ENCODE assay signal across 13 mouse cellular contexts in the genomic region with DNA sequence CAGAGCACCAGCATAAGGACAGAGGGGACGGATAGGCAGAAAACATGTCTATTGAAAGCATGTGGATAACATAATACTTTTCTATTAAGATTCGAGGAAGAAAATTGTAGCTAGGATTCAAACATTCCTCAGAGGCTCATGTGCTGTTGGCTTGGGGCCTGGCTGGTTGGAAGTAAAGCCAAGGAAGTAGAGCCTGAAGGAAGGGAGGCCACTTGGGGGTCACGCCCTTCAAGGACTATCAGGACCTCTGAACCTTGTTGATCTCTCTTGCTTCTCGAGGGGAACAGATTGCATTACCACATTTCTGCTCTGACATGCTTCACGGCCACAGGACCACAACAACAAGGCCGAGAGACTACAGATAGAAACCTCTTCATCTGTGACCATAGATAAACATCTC. TPM values are rescaled to one million over a fixed set of nuclear protein-coding genes. Genes with fewer than 3 reads are reported as not detected.
"Had no signal": no experiment of that assay in that cellular context is flagged by ENCODE, and none has a peak within 500 bp of the region (broad histone marks: within the 10 kb centered on the region; RNA-seq: fewer than 3 reads in every experiment).

No protein-coding gene starts in this region.

- H3K4me1 ChIP-seq: lung, embryonic 15.5 days; midbrain, embryonic 12.5 days; neural tube, embryonic 13.5 days had no signal

- H3K36me3 ChIP-seq: limb, embryonic 13.5 days; liver, embryonic 15.5 days; lung, embryonic 15.5 days; midbrain, embryonic 12.5 days; neural tube, embryonic 13.5 days; stomach, embryonic 15.5 days had no signal

- H3K4me2 ChIP-seq: limb, embryonic 13.5 days; liver, embryonic 15.5 days; lung, embryonic 15.5 days; midbrain, embryonic 12.5 days; neural tube, embryonic 13.5 days; stomach, embryonic 15.5 days had no signal

- H3K9me3 ChIP-seq: limb, embryonic 13.5 days; liver, embryonic 15.5 days; lung, embryonic 15.5 days; midbrain, embryonic 12.5 days; neural tube, embryonic 13.5 days; stomach, embryonic 15.5 days had no signal

- ATAC-seq: midbrain, embryonic 16.5 days had no signal

- H3K9ac ChIP-seq: limb, embryonic 13.5 days; liver, embryonic 15.5 days; lung, embryonic 15.5 days; midbrain, embryonic 12.5 days; neural tube, embryonic 13.5 days; stomach, embryonic 15.5 days had no signal

- H3K27ac ChIP-seq: limb, embryonic 13.5 days; liver, embryonic 15.5 days; lung, embryonic 15.5 days; midbrain, embryonic 12.5 days; neural tube, embryonic 13.5 days; stomach, embryonic 15.5 days had no signal

- DNase-seq: left cerebral cortex, postnatal 4 days; lung, postnatal 14 days; retina, postnatal 1 day; right cerebral cortex, postnatal 4 days; spleen, adult 18-20 months; thymus, postnatal 4 days had no signal

- H3K4me3 ChIP-seq: limb, embryonic 13.5 days; liver, embryonic 15.5 days; lung, embryonic 15.5 days; midbrain, embryonic 12.5 days; neural tube, embryonic 13.5 days; stomach, embryonic 15.5 days had no signal

- H3K27me3 ChIP-seq: limb, embryonic 13.5 days; liver, embryonic 15.5 days; lung, embryonic 15.5 days; neural tube, embryonic 13.5 days; stomach, embryonic 15.5 days had no signal

RNA-seq across cellular contexts. Expression of a gene that starts 42.0 kb away (rescaled TPM):
- polyA plus RNA-seq: neural tube, embryonic 13.5 days had no signal
